Mouse (Mus musculus): Measurements from ENCODE around the gene Cdc42ep5.
"Not testable (repeated sequence)": the region's sequence is repeated elsewhere in the genome, so short reads cannot be mapped to it uniquely, and the experiment has no call there.

- TF ChIP-seq CTCF, POLR2A (IDR thresholded peaks at IDR 0.05; ENCODE audit: extremely low read depth, insufficient read depth, low read length): not testable (repeated sequence)
Observed at GRCm38 (mm10) chr7:4161596-4161995, 3.1 kb downstream of the Cdc42ep5 start.
